Mouse (Mus musculus): Measurements from ENCODE around the gene Ak5.

- TF ChIP-seq CTCF (IDR thresholded peaks at IDR 0.05; ENCODE audit: control insufficient read depth, insufficient read depth, insufficient read length) (no peak), USF1 (IDR thresholded peaks at IDR 0.05; ENCODE audit: low read depth) (no peak), MYOD1 (IDR thresholded peaks at IDR 0.05; ENCODE audit: control insufficient read depth, insufficient read length, low read depth) (no peak), CEBPB (IDR thresholded peaks at IDR 0.05; ENCODE audit: low read depth) (no peak), MAX (IDR thresholded peaks at IDR 0.05) (no peak), MYOG (IDR thresholded peaks at IDR 0.05; ENCODE audit: control insufficient read depth, extremely low read depth, insufficient read length) (no peak)
These were observed 1.2 kb downstream of the Ak5 start for GRCm38 (mm10) chr3:152666991-152667355.
